Mouse (Mus musculus): ENCODE measurements around the gene Fgfr2.

DNA sequence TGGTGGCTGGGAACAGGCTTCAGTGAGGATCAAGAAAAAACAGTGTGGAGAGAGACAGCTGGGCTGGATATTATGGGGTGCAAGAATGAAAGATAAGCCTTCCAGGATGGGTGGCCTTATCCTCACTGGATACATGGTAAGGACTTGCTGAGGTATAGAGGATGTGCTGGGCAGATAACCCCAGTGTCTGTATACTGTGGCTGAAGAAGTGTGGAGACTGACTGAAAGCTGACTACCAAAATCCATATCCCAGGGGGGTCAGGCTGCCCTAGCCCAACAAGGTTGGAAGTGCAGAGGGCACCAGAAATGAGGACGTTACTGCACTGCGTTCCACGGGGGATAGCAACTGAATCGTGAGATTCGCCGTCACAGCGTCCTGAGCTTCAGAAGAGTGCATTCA lies 2742.8 kb downstream of the Fgfr2 start:
- TF ChIP-seq POLR2A (IDR thresholded peaks at IDR 0.05; ENCODE audit: low read depth, low read length) (no peak), CTCF (IDR thresholded peaks at IDR 0.05; ENCODE audit: borderline replicate concordance, insufficient read depth, low read length) (no peak)
